Mouse (Mus musculus): ENCODE data around the gene Wscd2.

- TF ChIP-seq POLR2A (IDR thresholded peaks at IDR 0.05; ENCODE audit: borderline replicate concordance, extremely low read depth, low read depth, low read length) (no peak), CTCF (IDR thresholded peaks at IDR 0.05; ENCODE audit: insufficient read depth, low read length) (no peak)
Measured at GRCm38 (mm10) chr5:113506065-113506464, 15.9 kb downstream of the Wscd2 start.
